Mouse (Mus musculus) small intestine, adult 2 months (tissue): Measurements from ENCODE around the gene Ager.

Experiments
- CTCF ChIP-seq: fragments of 200-500 bp; IDR thresholded peaks from 2 replicates; pipeline ENCODE4 v1.5.1; 2012; ENCODE audit warnings: low read depth, mild to moderate bottlenecking, control low read depth, inconsistent platforms, low read length, moderate library complexity, mixed read lengths; ENCODE audit not compliant: insufficient replicate concordance, insufficient read length; ENCODE audit errors: extremely low read depth
- POLR2A ChIP-seq: fragments of 200-500 bp; IDR thresholded peaks from 2 replicates; pipeline ENCODE4 v1.6.1; 2012; ENCODE audit warnings: low read depth, mild to moderate bottlenecking, control low read depth, inconsistent platforms, low read length, moderate library complexity

DNA sequence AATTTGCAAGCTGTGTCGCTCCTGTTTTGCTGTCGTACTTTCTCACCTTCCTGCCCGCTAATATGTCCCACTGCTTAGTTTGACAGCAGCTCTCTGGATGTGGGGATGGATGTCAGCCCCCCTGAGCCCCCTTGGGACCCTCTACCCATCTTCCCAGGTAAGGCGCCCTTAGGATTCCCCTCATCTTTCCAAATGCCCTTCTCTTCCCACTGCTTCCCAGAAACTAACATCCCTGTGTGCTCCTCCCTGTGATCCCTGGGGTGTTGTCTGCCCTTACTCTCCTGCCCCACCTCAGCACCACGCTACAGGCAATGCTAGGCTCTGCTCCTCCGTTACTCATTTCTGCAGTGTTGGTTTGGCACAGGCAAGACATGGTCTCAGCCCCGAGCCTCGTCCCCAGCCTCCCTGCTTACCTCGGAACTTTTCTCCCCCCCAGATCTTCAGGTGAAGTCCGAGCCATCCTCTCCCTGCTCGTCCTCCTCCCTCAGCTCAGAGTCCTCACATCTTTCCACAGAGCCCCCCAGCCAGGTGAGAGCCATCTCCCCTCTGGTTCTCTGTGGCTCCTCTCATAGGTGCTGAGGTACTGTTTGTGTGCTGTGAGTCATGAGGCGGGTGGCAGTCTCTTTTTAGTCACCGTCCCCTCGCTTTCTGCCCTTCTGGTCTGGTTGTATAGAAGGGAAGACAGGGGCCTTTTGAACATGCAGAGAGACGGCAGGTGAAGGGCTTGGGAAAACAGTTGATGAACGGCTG, 50.7 kb downstream of the Ager start:
- TF ChIP-seq CTCF (no peak), POLR2A (no peak)
